Mouse (Mus musculus): ENCODE measurements around the gene Klk1.
"Not testable (repeated sequence)": the region's sequence is repeated elsewhere in the genome, so short reads cannot be mapped to it uniquely, and the experiment has no call there.

GRCm38 (mm10) chr7:44186516-44186915, 38.6 kb upstream of the Klk1 start:
- TF ChIP-seq CTCF (IDR thresholded peaks at IDR 0.05; ENCODE audit: control insufficient read depth, insufficient read depth, insufficient read length); CEBPB (IDR thresholded peaks at IDR 0.05; ENCODE audit: low read depth); USF1 (IDR thresholded peaks at IDR 0.05; ENCODE audit: low read depth); MAX (IDR thresholded peaks at IDR 0.05); MYOD1 (IDR thresholded peaks at IDR 0.05; ENCODE audit: control insufficient read depth, insufficient read length, low read depth); MYOG (IDR thresholded peaks at IDR 0.05; ENCODE audit: control insufficient read depth, extremely low read depth, insufficient read length): not testable (repeated sequence)

Measured in C2C12 (cell line).